Mouse (Mus musculus): ENCODE measurements around the gene Aplp2. TPM values are rescaled to one million over a fixed set of nuclear protein-coding genes. Genes with fewer than 3 reads are reported as not detected.

Gene Aplp2
- polyA plus RNA-seq, 1 experiment from 2014 or later = 290 TPM

- WGBS = 71% methylated on average over 4 of the region's 4 CpGs
- H3K27me3 ChIP-seq = no peaks in the 10 kb centered on the region
- no peaks in the 10 kb centered on the region for H3K9me3 ChIP-seq (replicated peaks)
- H3K4me2 ChIP-seq (replicated peaks) = no peak overlapping the region
- no peak overlapping the region for H3K27ac ChIP-seq (replicated peaks)
- no peaks in the 10 kb centered on the region for H3K4me1 ChIP-seq
- no peak overlapping the region for H3K4me3 ChIP-seq (replicated peaks)
- no peak overlapping the region for H3K9ac ChIP-seq
- no peaks in the 10 kb centered on the region for H3K36me3 ChIP-seq
- no peak for ATAC-seq (ENCODE audit: insufficient number of reproducible peaks, low FRiP score, low TSS enrichment, low read depth)
Observed at GRCm38 (mm10) chr9:31223475-31223874, 11.9 kb upstream of the Aplp2 start.

GRCm38 (mm10) chr9:31221170-31221569, 9.6 kb upstream of the Aplp2 start:
- ATAC-seq (ENCODE audit: insufficient number of reproducible peaks, low FRiP score, low TSS enrichment, low read depth) = peak; percentile 34; the same call in 1 of the 2 replicates
- 0 out of 2 replicates have a peak overlapping the region, but pooled peaks have one; percentile 11 for H3K4me2 ChIP-seq (replicated peaks)
- no peak overlapping the region for H3K9ac ChIP-seq
- H3K27ac ChIP-seq (replicated peaks) = no peak overlapping the region
- H3K4me1 ChIP-seq = 0 out of 2 replicates have a peak, but pooled peaks cover 3% of the 10 kb centered on the region
- no peak overlapping the region for H3K4me3 ChIP-seq (replicated peaks)
- no peaks in the 10 kb centered on the region for H3K27me3 ChIP-seq
- H3K9me3 ChIP-seq (replicated peaks) = no peaks in the 10 kb centered on the region
- H3K36me3 ChIP-seq = no peaks in the 10 kb centered on the region
- 28% methylated on average over 10 of the region's 10 CpGs for WGBS

- Histone ChIP-seq H3K27me3 (no peaks in the 10 kb centered on the region), H3K4me2 (replicated peaks) (no peak overlapping the region), H3K4me3 (replicated peaks) (no peak overlapping the region), H3K9ac (no peak overlapping the region), H3K27ac (replicated peaks) (peak overlapping the region; percentile 75), H3K9me3 (replicated peaks) (no peaks in the 10 kb centered on the region), H3K4me1 (peaks cover 5% of the 10 kb centered on the region), H3K36me3 (no peaks in the 10 kb centered on the region)
- WGBS = 54% methylated on average over 7 of the region's 7 CpGs
- ATAC-seq (ENCODE audit: insufficient number of reproducible peaks, low FRiP score, low TSS enrichment, low read depth) = peak; percentile 63; the same call in 1 of the 2 replicates
Observed at GRCm38 (mm10) chr9:31217631-31218380, 6.2 kb upstream of the Aplp2 start.

- 18% methylated on average over 12 of the region's 12 CpGs for WGBS
- Histone ChIP-seq H3K9ac (peak overlapping the region; percentile 39; the same call in 1 of the 2 replicates), H3K4me2 (replicated peaks) (peak overlapping the region; percentile 75), H3K36me3 (no peaks in the 10 kb centered on the region), H3K4me3 (replicated peaks) (peak overlapping the region; percentile 90), H3K4me1 (peaks cover 15% of the 10 kb centered on the region), H3K9me3 (replicated peaks) (no peaks in the 10 kb centered on the region), H3K27me3 (no peaks in the 10 kb centered on the region), H3K27ac (replicated peaks) (peak overlapping the region; percentile 93)
- ATAC-seq (ENCODE audit: insufficient number of reproducible peaks, low FRiP score, low TSS enrichment, low read depth) = no peak
Observed at GRCm38 (mm10) chr9:31212500-31213008, 939 bp upstream of the Aplp2 start.

- H3K4me1 ChIP-seq = peaks cover 23% of the 10 kb centered on the region
- WGBS = under 1% methylated on average over 82 of the region's 93 CpGs
Observed at GRCm38 (mm10) chr9:31210749-31211689, 596 bp downstream of the Aplp2 start.

GRCm38 (mm10) chr9:31210163-31210562, 1.5 kb downstream of the Aplp2 start:
- Histone ChIP-seq H3K4me2 (replicated peaks) (peak overlapping the region; percentile 75), H3K36me3 (no peaks in the 10 kb centered on the region), H3K27ac (replicated peaks) (no peak overlapping the region), H3K4me1 (peaks cover 30% of the 10 kb centered on the region), H3K4me3 (replicated peaks) (peak overlapping the region; percentile 90), H3K9me3 (replicated peaks) (no peaks in the 10 kb centered on the region), H3K9ac (no peak overlapping the region), H3K27me3 (no peaks in the 10 kb centered on the region)
- no peak for ATAC-seq (ENCODE audit: insufficient number of reproducible peaks, low FRiP score, low TSS enrichment, low read depth)
- WGBS = 28% methylated on average over 7 of the region's 7 CpGs

More at GRCm38 (mm10) chr9:31210749-31211689, 596 bp downstream of the Aplp2 start:
- H3K27me3 ChIP-seq = no peaks in the 10 kb centered on the region
- peak overlapping the region; percentile 90 for H3K27ac ChIP-seq (replicated peaks)
- peak overlapping the region; percentile 90 for H3K4me3 ChIP-seq (replicated peaks)
- peak overlapping the region; percentile 80 for H3K9ac ChIP-seq
- H3K9me3 ChIP-seq (replicated peaks) = no peaks in the 10 kb centered on the region
- peak; percentile 31 for ATAC-seq (ENCODE audit: insufficient number of reproducible peaks, low FRiP score, low TSS enrichment, low read depth)
- H3K4me2 ChIP-seq (replicated peaks) = peak overlapping the region; percentile 75
- no peaks in the 10 kb centered on the region for H3K36me3 ChIP-seq

GRCm38 (mm10) chr9:31209502-31209901, 2.1 kb downstream of the Aplp2 start:
- no peak for ATAC-seq (ENCODE audit: insufficient number of reproducible peaks, low FRiP score, low TSS enrichment, low read depth)
- Histone ChIP-seq H3K4me3 (replicated peaks) (no peak overlapping the region), H3K27me3 (no peaks in the 10 kb centered on the region), H3K4me2 (replicated peaks) (no peak overlapping the region), H3K9ac (no peak overlapping the region), H3K36me3 (no peaks in the 10 kb centered on the region), H3K27ac (replicated peaks) (no peak overlapping the region), H3K9me3 (replicated peaks) (no peaks in the 10 kb centered on the region), H3K4me1 (peaks cover 36% of the 10 kb centered on the region)
- 80% methylated on average over 1 of the region's 1 CpGs for WGBS

GRCm38 (mm10) chr9:31207732-31208131, 3.9 kb downstream of the Aplp2 start:
- H3K9ac ChIP-seq = no peak overlapping the region
- H3K27ac ChIP-seq (replicated peaks) = no peak overlapping the region
- H3K4me1 ChIP-seq = peaks cover 44% of the 10 kb centered on the region
- no peak overlapping the region for H3K4me2 ChIP-seq (replicated peaks)
- no peaks in the 10 kb centered on the region for H3K27me3 ChIP-seq
- no peaks in the 10 kb centered on the region for H3K36me3 ChIP-seq
- ATAC-seq (ENCODE audit: insufficient number of reproducible peaks, low FRiP score, low TSS enrichment, low read depth) = no peak
- no peak overlapping the region for H3K4me3 ChIP-seq (replicated peaks)
- no peaks in the 10 kb centered on the region for H3K9me3 ChIP-seq (replicated peaks)
- 62% methylated on average over 3 of the region's 3 CpGs for WGBS

- H3K4me2 ChIP-seq (replicated peaks) = no peak overlapping the region
- ATAC-seq (ENCODE audit: insufficient number of reproducible peaks, low FRiP score, low TSS enrichment, low read depth) = no peak
- no peaks in the 10 kb centered on the region for H3K9me3 ChIP-seq (replicated peaks)
- no peak overlapping the region for H3K4me3 ChIP-seq (replicated peaks)
- WGBS = 71% methylated on average over 6 of the region's 6 CpGs
- H3K27me3 ChIP-seq = no peaks in the 10 kb centered on the region
- H3K4me1 ChIP-seq = peaks cover 39% of the 10 kb centered on the region
- H3K36me3 ChIP-seq = no peaks in the 10 kb centered on the region
- H3K27ac ChIP-seq (replicated peaks) = no peak overlapping the region
- no peak overlapping the region for H3K9ac ChIP-seq
Observed at GRCm38 (mm10) chr9:31204722-31205121, 6.9 kb downstream of the Aplp2 start.

- no peaks in the 10 kb centered on the region for H3K36me3 ChIP-seq
- 67% methylated on average over 16 of the region's 16 CpGs for WGBS
- H3K27ac ChIP-seq (replicated peaks) = peak overlapping the region; percentile 48
- H3K4me1 ChIP-seq = peaks cover 39% of the 10 kb centered on the region
- no peak overlapping the region for H3K4me3 ChIP-seq (replicated peaks)
- H3K9me3 ChIP-seq (replicated peaks) = no peaks in the 10 kb centered on the region
- H3K27me3 ChIP-seq = no peaks in the 10 kb centered on the region
- no peak for ATAC-seq (ENCODE audit: insufficient number of reproducible peaks, low FRiP score, low TSS enrichment, low read depth)
- H3K4me2 ChIP-seq (replicated peaks) = no peak overlapping the region
- H3K9ac ChIP-seq = no peak overlapping the region
Observed at GRCm38 (mm10) chr9:31203571-31204210, 7.9 kb downstream of the Aplp2 start.
